Mouse (Mus musculus) natural killer cell, adult 2 months (primary cell): Measurements from ENCODE around the gene Mbd6.

Experiments used
- DNase-seq, 2 experiments: peaks; one replicate each; pipeline ENCODE4 v3.0.0; 2022; ENCODE audit warnings: low spot score in 2 of 2

Gene Mbd6

GRCm38 (mm10) chr10:127288328-127288799 lies 454 bp downstream of the Mbd6 start:
- no peak for DNase-seq

- DNase-seq = no peak
Measured at GRCm38 (mm10) chr10:127287936-127288293, 903 bp downstream of the Mbd6 start.

- DNase-seq = no peak
Measured at GRCm38 (mm10) chr10:127287271-127287935, 1.4 kb downstream of the Mbd6 start.

GRCm38 (mm10) chr10:127286730-127287129 lies 2.1 kb downstream of the Mbd6 start:
- no peak for DNase-seq

- no peak for DNase-seq
Measured at GRCm38 (mm10) chr10:127286194-127286593, 2.6 kb downstream of the Mbd6 start.

- no peak for DNase-seq
Measured at GRCm38 (mm10) chr10:127285644-127286043, 3.2 kb downstream of the Mbd6 start.

- no peak for DNase-seq
Measured at GRCm38 (mm10) chr10:127284724-127285500, 3.9 kb downstream of the Mbd6 start.

GRCm38 (mm10) chr10:127284105-127284622 lies 4.7 kb downstream of the Mbd6 start:
- DNase-seq = no peak

GRCm38 (mm10) chr10:127282620-127283215 lies 6.1 kb downstream of the Mbd6 start:
- no peak for DNase-seq

- DNase-seq = no peak
Measured at GRCm38 (mm10) chr10:127281316-127281715, 7.5 kb downstream of the Mbd6 start.

- no peak for DNase-seq
Measured at GRCm38 (mm10) chr10:127279730-127280129, 9.1 kb downstream of the Mbd6 start.

- DNase-seq = no peak
Measured at GRCm38 (mm10) chr10:127274261-127275022, 14.4 kb downstream of the Mbd6 start.

- no peak for DNase-seq
Measured at GRCm38 (mm10) chr10:127272371-127272770, 16.4 kb downstream of the Mbd6 start.

- no peak for DNase-seq
Measured at GRCm38 (mm10) chr10:127269884-127270283, 18.9 kb downstream of the Mbd6 start.

GRCm38 (mm10) chr10:127269036-127269435 lies 19.8 kb downstream of the Mbd6 start:
- no peak for DNase-seq

- no peak for DNase-seq
Measured at GRCm38 (mm10) chr10:127268401-127268800, 20.4 kb downstream of the Mbd6 start.

- DNase-seq = no peak
Measured at GRCm38 (mm10) chr10:127267318-127267717, 21.5 kb downstream of the Mbd6 start.

- DNase-seq = peak; percentile 93 to 94
Measured at GRCm38 (mm10) chr10:127266112-127267091, 22.4 kb downstream of the Mbd6 start, which contains the start of gene Dctn2. Gene Dctn2, plus strand, starts transcription at chr10:127266368.

- peak in 1 of 2 experiments; percentile 17 for DNase-seq
Measured at GRCm38 (mm10) chr10:127265727-127266111, 23.1 kb downstream of the Mbd6 start.

GRCm38 (mm10) chr10:127264971-127265370 lies 23.8 kb downstream of the Mbd6 start:
- no peak for DNase-seq
